Mouse (Mus musculus): ENCODE results near the gene Mrtfb. TPM values are rescaled to one million over a fixed set of nuclear protein-coding genes. Genes with fewer than 3 reads are reported as not detected.

Mrtfb gene
- polyA plus RNA-seq, 1 experiment, result 8.5 TPM

DNA sequence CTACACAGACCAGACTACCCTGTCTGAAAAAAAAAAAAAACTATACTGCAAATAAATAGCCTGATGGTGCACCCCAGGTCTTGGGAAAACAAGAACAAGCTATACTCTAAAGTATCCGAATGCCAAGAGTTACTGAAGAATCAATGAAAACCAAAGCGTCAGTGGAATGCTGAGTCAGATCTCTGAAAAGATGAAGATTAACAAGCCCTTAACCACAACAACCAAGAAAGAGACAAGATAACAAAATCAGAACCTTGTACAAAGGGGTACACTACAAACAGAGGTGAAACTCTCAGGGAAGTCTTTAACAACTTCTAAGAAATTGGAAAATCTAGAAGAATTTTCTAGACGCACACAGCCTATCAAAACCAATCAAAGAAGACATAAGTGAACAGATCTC is 166.2 kb downstream of the Mrtfb start:
- Histone ChIP-seq H3K36me3 (ENCODE audit: control insufficient read depth, insufficient read depth, low read length) (no peaks in the 10 kb centered on the region; the same call in 1 of the 2 replicates), H3K27ac (ENCODE audit: insufficient read depth, low read depth, low read length) (no peak overlapping the region), H3K4me3 (ENCODE audit: low read depth, low read length) (no peak overlapping the region), H3K27me3 (ENCODE audit: control insufficient read depth, insufficient read depth, low read length) (no peaks in the 10 kb centered on the region), H3K4me1 (ENCODE audit: control insufficient read depth, insufficient read depth, insufficient read length, low read length) (no peaks in the 10 kb centered on the region)
- WGBS, result 84% methylated on average over 3 of the region's 3 CpGs
- TF ChIP-seq CTCF (IDR thresholded peaks at IDR 0.05; ENCODE audit: extremely low read depth, insufficient read length, insufficient replicate concordance, low read depth, low read length) (no peak), POLR2A (IDR thresholded peaks at IDR 0.05; ENCODE audit: low read depth, low read length) (no peak)

GRCm38 (mm10) chr16:13423587-13424355 is 167.5 kb downstream of the Mrtfb start:
- H3K4me1 ChIP-seq (ENCODE audit: control insufficient read depth, insufficient read depth, insufficient read length, low read length), result no peaks in the 10 kb centered on the region
- no peak overlapping the region for H3K27ac ChIP-seq (ENCODE audit: insufficient read depth, low read depth, low read length)
- no peaks in the 10 kb centered on the region for H3K27me3 ChIP-seq (ENCODE audit: control insufficient read depth, insufficient read depth, low read length)
- WGBS, result 78% methylated on average over 8 of the region's 8 CpGs
- TF ChIP-seq POLR2A (IDR thresholded peaks at IDR 0.05; ENCODE audit: low read depth, low read length), result no peak
- no peak for TF ChIP-seq CTCF (IDR thresholded peaks at IDR 0.05; ENCODE audit: extremely low read depth, insufficient read length, insufficient replicate concordance, low read depth, low read length)
- no peaks in the 10 kb centered on the region for H3K36me3 ChIP-seq (ENCODE audit: control insufficient read depth, insufficient read depth, low read length)
- no peak overlapping the region for H3K4me3 ChIP-seq (ENCODE audit: low read depth, low read length)

DNA sequence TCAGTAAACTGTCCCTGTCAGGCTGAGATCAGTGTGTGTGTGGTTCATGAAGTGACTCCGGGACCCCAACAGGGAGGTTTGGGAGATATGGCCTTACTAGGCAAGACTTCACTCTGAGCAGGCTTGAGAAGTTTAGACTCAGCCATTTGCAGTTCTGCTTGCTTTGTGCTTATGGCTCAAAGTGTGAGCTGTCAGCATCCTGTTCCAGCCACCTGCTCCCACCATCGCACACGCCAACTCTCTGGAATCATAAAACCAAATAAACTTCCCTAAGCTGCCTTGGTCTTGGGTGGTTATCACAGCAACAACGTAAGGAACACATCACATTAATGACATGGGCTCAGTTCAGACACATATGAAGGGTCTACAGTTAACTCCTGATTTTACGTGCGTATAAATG is 169.5 kb downstream of the Mrtfb start:
- TF ChIP-seq CTCF (IDR thresholded peaks at IDR 0.05; ENCODE audit: extremely low read depth, insufficient read length, insufficient replicate concordance, low read depth, low read length), result no peak
- TF ChIP-seq POLR2A (IDR thresholded peaks at IDR 0.05; ENCODE audit: low read depth, low read length), result no peak
- H3K4me3 ChIP-seq (ENCODE audit: low read depth, low read length), result no peak overlapping the region
- no peaks in the 10 kb centered on the region for H3K4me1 ChIP-seq (ENCODE audit: control insufficient read depth, insufficient read depth, insufficient read length, low read length)
- H3K27me3 ChIP-seq (ENCODE audit: control insufficient read depth, insufficient read depth, low read length), result no peaks in the 10 kb centered on the region
- WGBS, result 86% methylated on average over 6 of the region's 6 CpGs
- H3K36me3 ChIP-seq (ENCODE audit: control insufficient read depth, insufficient read depth, low read length), result no peaks in the 10 kb centered on the region
- H3K27ac ChIP-seq (ENCODE audit: insufficient read depth, low read depth, low read length), result no peak overlapping the region

- TF ChIP-seq CTCF (IDR thresholded peaks at IDR 0.05; ENCODE audit: extremely low read depth, insufficient read length, insufficient replicate concordance, low read depth, low read length) (no peak), POLR2A (IDR thresholded peaks at IDR 0.05; ENCODE audit: low read depth, low read length) (no peak)
- no peaks in the 10 kb centered on the region for H3K36me3 ChIP-seq (ENCODE audit: control insufficient read depth, insufficient read depth, low read length)
- H3K4me3 ChIP-seq (ENCODE audit: low read depth, low read length), result no peak overlapping the region
- no peak overlapping the region for H3K27ac ChIP-seq (ENCODE audit: insufficient read depth, low read depth, low read length)
- no peaks in the 10 kb centered on the region for H3K4me1 ChIP-seq (ENCODE audit: control insufficient read depth, insufficient read depth, insufficient read length, low read length)
- no peaks in the 10 kb centered on the region for H3K27me3 ChIP-seq (ENCODE audit: control insufficient read depth, insufficient read depth, low read length)
- WGBS, result 76% methylated on average over 10 of the region's 10 CpGs
These were observed 170.7 kb downstream of the Mrtfb start for GRCm38 (mm10) chr16:13426831-13427589.

GRCm38 (mm10) chr16:13428077-13428476 is 171.8 kb downstream of the Mrtfb start:
- H3K4me1 ChIP-seq (ENCODE audit: control insufficient read depth, insufficient read depth, insufficient read length, low read length), result no peaks in the 10 kb centered on the region
- TF ChIP-seq CTCF (IDR thresholded peaks at IDR 0.05; ENCODE audit: extremely low read depth, insufficient read length, insufficient replicate concordance, low read depth, low read length), result no peak
- TF ChIP-seq POLR2A (IDR thresholded peaks at IDR 0.05; ENCODE audit: low read depth, low read length), result no peak
- H3K27me3 ChIP-seq (ENCODE audit: control insufficient read depth, insufficient read depth, low read length), result no peaks in the 10 kb centered on the region
- no peaks in the 10 kb centered on the region for H3K36me3 ChIP-seq (ENCODE audit: control insufficient read depth, insufficient read depth, low read length)
- 74% methylated on average over 5 of the region's 5 CpGs for WGBS
- H3K27ac ChIP-seq (ENCODE audit: insufficient read depth, low read depth, low read length), result no peak overlapping the region
- no peak overlapping the region for H3K4me3 ChIP-seq (ENCODE audit: low read depth, low read length)

DNA sequence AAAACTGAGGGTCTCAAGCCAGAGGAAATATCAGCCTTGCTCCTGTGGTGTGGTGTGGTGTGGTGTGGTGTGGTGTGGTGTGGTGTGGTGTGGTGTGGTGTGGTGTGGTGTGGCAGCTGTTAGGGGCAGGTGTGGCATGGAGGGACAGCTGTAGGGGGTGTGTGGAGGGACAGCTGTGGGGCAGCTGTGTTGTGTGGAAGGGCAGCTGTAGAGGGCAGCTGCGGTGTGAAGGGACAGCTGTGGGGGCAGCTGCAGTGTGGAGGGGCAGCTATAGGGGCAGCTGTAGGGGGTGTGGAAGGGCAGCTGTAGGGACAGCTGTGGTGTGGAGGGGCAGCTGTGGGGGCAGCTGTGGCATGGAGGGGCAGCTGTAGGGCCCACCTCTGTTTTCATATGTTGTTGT is 172.5 kb downstream of the Mrtfb start:
- Histone ChIP-seq H3K36me3 (ENCODE audit: control insufficient read depth, insufficient read depth, low read length) (no peaks in the 10 kb centered on the region), H3K27ac (ENCODE audit: insufficient read depth, low read depth, low read length) (no peak overlapping the region), H3K27me3 (ENCODE audit: control insufficient read depth, insufficient read depth, low read length) (no peaks in the 10 kb centered on the region), H3K4me1 (ENCODE audit: control insufficient read depth, insufficient read depth, insufficient read length, low read length) (no peaks in the 10 kb centered on the region), H3K4me3 (ENCODE audit: low read depth, low read length) (no peak overlapping the region)
- WGBS, result 73% methylated on average over 1 of the region's 1 CpGs
- no peak for TF ChIP-seq POLR2A (IDR thresholded peaks at IDR 0.05; ENCODE audit: low read depth, low read length)
- TF ChIP-seq CTCF (IDR thresholded peaks at IDR 0.05; ENCODE audit: extremely low read depth, insufficient read length, insufficient replicate concordance, low read depth, low read length), result no peak

- no peaks in the 10 kb centered on the region for H3K36me3 ChIP-seq (ENCODE audit: control insufficient read depth, insufficient read depth, low read length)
- H3K27me3 ChIP-seq (ENCODE audit: control insufficient read depth, insufficient read depth, low read length), result no peaks in the 10 kb centered on the region
- no peaks in the 10 kb centered on the region for H3K4me1 ChIP-seq (ENCODE audit: control insufficient read depth, insufficient read depth, insufficient read length, low read length)
- no peak overlapping the region for H3K27ac ChIP-seq (ENCODE audit: insufficient read depth, low read depth, low read length)
- TF ChIP-seq CTCF (IDR thresholded peaks at IDR 0.05; ENCODE audit: extremely low read depth, insufficient read length, insufficient replicate concordance, low read depth, low read length) (no peak), POLR2A (IDR thresholded peaks at IDR 0.05; ENCODE audit: low read depth, low read length) (no peak)
- WGBS, result 84% methylated on average over 7 of the region's 7 CpGs
- H3K4me3 ChIP-seq (ENCODE audit: low read depth, low read length), result no peak overlapping the region
These were observed 173.8 kb downstream of the Mrtfb start for GRCm38 (mm10) chr16:13429921-13430606.

All from small intestine, adult 2 months (tissue).